Mouse (Mus musculus) kidney, adult 11 months (tissue): ENCODE data around the gene Aoc2.
"Not testable (repeated sequence)": the region's sequence is repeated elsewhere in the genome, so short reads cannot be mapped to it uniquely, and the experiment has no call there.

Experiments
- DNase-seq: peaks from one replicate; pipeline ENCODE4 v3.0.0; 2022

The Aoc2 gene

GRCm38 (mm10) chr11:101315665-101316500, 9.0 kb upstream of the Aoc2 start, which contains the start of gene Psme3:
TSS of gene Psme3 (plus strand) at chr11:101316213.
- DNase-seq, result peak; percentile 92

DNA sequence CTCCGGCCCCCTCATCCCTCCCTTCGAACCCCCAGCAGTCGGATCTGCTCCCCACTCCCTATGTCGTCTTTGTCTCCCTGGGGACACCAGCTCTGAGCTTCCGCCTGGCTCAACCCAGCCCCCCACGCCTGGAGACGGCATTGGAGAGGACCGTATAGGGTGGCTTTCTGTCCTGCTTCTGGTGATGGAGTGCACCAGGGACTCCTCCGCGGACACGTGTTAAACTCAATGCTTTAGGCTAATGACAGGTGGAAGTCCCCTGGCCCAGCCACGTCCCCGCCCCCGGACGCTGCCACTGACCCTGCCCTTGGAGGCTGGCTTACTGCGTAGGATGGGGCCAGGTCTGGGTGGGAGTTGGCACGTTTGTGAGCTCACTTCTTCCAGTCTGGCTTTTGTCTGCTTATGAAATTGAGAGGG, 8.4 kb upstream of the Aoc2 start:
- DNase-seq, result no peak

- peak; percentile 77 for DNase-seq
Measured at GRCm38 (mm10) chr11:101323609-101324008, 1.3 kb upstream of the Aoc2 start.

- DNase-seq, result not testable (repeated sequence)
Measured at GRCm38 (mm10) chr11:101325201-101325600, 338 bp downstream of the Aoc2 start.

DNA sequence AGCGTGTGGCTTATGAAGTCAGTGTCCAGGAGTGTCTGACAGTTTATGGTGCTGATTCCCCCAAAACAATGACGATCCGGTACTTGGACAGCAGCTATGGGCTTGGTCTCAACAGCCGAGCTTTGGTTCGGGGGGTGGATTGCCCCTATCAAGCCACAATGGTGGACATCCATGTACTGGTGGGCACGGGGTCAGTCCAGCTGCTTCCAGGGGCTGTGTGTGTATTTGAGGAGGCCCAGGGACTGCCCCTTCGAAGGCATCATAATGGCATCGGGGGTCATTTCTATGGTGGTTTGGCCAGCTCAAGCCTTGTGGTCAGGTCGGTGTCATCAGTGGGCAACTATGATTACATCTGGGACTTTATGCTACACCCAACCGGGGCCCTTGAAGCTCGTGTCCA, 1.3 kb downstream of the Aoc2 start:
- no peak for DNase-seq

DNA sequence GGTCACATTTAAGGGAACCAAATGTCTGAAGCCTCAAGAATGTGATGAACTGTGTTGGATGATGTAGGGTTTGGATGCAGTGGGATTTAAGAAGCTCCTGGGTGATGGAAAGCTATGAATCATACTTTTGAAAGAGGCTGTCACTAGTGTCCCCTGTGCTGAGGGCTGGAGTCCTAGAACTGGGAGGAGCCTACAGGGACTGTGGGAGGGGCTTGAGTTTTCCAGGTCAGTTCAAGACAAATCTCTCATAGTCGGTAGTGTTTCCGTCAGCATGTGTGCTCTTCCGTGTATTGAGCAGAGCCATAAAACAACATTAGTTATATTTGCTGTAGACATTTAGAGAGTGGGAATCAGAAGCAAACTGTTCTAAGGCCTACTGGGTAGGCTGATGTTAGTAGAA, 2.4 kb downstream of the Aoc2 start:
- DNase-seq, result no peak

- peak; percentile 38 for DNase-seq
Measured at GRCm38 (mm10) chr11:101328941-101329635, 4.2 kb downstream of the Aoc2 start.

DNA sequence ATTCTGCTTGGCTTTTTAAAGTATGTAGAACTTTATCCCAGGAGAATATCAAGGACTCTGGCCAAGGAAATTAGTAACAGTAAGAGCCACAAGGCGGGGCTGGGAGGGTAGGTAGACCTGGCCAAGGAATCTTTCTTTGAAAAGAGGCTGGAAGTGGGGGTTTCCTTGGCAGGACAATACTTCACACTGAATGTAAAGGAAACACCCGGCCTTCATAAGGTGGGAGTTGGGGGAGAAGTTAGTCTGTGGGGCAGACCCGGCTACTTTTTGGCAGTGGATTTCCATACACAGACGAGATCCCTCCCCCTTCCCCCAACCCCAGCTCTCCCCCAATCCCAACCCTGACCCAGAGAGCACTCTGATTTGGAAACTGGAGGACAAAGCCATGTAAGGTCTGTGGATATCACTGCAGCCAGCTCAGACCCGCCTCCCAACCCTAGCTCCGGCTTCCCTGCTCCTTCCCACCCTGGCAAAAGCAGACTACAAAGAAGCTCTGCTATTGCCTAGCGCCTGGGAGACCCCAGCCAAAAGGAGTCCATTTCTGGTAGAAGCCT, 5.6 kb downstream of the Aoc2 start, which contains the start of gene Aoc3:
Gene Aoc3, plus strand, starts transcription at position 235 of the 554 bp plus-strand sequence.
- DNase-seq, result no peak

- DNase-seq, result not testable (repeated sequence)
Measured at GRCm38 (mm10) chr11:101330961-101331360, 6.1 kb downstream of the Aoc2 start.

GRCm38 (mm10) chr11:101332537-101332936, 7.7 kb downstream of the Aoc2 start:
- no peak for DNase-seq

- no peak for DNase-seq
Measured at GRCm38 (mm10) chr11:101334023-101334422, 9.2 kb downstream of the Aoc2 start.

- no peak for DNase-seq
Measured at GRCm38 (mm10) chr11:101334516-101334915, 9.7 kb downstream of the Aoc2 start.

DNA sequence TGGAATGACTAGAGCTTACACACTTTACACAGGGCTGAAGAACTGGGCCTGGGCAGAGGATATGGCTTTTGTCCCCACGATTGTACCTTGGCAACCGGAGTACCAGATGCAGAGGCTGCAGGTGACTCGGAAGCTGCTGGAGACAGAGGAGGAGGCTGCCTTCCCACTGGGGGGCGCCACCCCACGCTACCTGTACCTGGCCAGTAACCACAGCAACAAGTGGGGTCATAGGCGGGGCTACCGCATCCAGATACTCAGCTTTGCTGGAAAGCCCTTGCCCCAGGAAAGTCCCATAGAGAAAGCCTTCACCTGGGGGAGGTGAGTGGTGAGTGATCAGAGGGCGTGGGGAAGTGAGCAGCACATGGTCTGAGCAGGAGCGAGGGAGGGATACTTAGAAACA, 10.8 kb downstream of the Aoc2 start:
- DNase-seq, result no peak

- DNase-seq, result no peak
Measured at GRCm38 (mm10) chr11:101338123-101338760, 13.4 kb downstream of the Aoc2 start.

GRCm38 (mm10) chr11:101347083-101347775, 22.4 kb downstream of the Aoc2 start:
- no peak for DNase-seq

- DNase-seq, result no peak
Measured at GRCm38 (mm10) chr11:101348774-101349173, 23.9 kb downstream of the Aoc2 start.

DNA sequence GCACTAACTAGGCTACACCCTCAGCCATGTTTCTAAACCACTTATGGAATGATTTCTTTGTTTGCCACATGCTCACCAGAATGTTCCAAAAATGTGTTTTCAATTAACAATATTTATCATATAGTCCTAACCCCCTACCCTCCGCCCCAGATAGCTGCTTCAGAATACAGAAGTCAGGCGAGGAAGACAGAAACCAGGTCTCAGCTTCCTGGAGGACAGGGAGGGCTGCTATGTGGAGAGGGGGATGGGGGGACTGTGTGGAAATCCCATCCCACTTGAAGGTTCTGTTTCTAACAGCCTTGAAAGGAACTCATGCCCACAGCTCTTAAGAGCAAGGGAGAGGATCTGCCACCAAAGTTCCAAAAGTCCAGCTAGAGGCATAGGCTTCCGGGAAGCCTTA, 24.4 kb downstream of the Aoc2 start:
- no peak for DNase-seq

DNA sequence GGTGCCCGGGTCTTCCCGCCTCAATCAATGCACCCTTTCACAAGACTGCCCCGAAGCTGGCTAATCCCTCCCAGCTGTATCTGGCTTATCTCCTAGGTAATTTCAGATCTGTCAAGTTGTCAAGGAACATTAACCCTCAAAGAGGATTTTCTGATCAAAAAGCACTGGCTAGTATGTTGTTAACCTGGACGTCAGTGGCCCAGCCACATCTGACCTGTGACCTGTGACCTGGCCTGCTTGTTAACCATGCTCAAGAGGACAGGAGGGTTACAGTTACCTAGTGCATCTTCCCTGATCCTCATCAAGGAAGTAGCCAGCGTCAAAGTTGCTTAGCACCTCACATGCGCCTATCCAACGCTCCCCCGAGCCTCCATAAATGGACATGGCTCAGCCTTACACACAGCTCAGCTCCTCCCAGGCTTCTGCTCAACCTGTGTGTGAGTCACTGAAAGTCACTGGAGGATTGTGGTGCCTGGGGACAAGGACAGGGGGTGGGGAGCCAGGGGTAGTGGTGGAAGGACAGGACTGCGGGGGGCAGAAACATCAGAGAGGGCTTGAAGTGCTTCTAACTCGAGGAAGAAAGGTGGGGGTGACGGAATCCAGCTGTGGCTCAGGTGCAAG, 26.3 kb downstream of the Aoc2 start:
- DNase-seq, result no peak

DNA sequence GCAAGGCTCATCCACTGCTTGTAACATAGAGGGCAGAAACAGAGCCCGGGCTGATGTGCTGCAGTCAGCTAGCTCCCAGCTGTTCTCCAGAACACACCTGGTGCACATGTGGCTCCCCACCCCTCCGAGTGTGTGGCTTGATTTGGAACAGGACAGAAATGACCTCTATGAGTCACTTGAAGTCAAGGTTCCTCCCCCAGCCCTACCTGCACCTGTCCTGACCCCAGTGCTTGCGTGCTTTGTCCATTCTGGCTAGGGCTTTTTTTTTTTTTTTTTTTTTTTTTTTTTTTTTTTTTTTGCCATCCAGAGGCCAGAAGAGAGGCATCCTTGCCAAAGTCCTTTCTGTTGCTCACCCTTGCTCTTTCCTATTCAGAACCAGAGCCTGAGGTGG, 26.9 kb downstream of the Aoc2 start:
- DNase-seq, result peak; percentile 55

DNA sequence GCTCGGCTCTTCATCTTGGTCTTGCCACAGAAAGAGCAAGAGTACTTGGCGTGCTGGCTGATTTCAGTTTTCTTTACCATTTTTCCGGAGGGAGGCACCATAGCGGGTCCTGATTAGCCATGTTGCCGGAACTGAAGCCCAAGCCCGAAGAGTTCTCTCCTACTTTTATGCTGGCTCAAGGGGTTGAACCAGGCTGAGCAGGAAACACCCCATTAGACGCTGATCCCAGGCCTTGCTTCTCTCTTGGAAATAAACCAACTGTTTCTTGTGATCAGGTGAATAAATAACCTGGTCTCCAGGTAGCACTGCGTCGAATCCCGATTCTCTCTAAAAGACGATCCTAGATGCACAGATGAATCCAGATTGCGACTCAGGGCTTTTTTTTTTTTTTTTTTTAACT, 28.6 kb downstream of the Aoc2 start:
- peak; percentile 74 for DNase-seq

- DNase-seq, result no peak
Measured at GRCm38 (mm10) chr11:101354438-101355010, 29.7 kb downstream of the Aoc2 start.

DNA sequence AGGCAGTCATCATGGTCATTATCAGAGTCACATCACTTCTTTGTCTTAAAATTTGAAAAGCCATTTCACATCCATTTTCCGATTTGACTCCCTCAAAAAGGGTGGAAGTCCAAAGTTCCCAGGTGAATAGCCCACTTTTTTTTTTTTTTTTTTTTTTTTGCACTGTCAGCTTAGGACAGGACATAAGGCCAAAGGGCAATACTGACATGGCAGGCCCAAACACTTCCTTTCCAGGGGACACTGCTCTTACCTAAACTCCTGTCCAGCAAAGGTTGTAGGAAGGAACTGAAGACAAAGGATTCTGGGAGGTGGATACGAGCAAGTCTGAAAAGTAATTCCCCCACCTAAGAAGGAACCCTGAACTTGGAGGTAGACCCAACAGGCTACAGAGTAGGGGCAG, 31.1 kb downstream of the Aoc2 start:
- DNase-seq, result peak; percentile 53
